Mouse (Mus musculus) limb, embryonic 11.5 days (tissue): ENCODE measurements around the gene Cradd. TPM values are rescaled to one million over a fixed set of nuclear protein-coding genes. Genes with fewer than 3 reads are reported as not detected.

ENCODE experiments used
- ATAC-seq: fragments of 200-750 bp; cut with Nextera tagmentation; 2 replicates; pipeline ENCODE4 v1.8.0; 2017; ENCODE audit warnings: low read depth; ENCODE audit not compliant: insufficient number of reproducible peaks, low FRiP score, low TSS enrichment
- DNase-seq: peaks from one replicate; pipeline ENCODE4 v3.0.0-alpha.2; 2015; ENCODE audit warnings: low spot score
- H3K27ac ChIP-seq: fragments of 300-500 bp; sonication (generic); replicated peaks from 2 replicates; pipeline ENCODE4 v1.5.1; 2014; ENCODE audit warnings: low read depth, mild to moderate bottlenecking, low read length
- H3K27me3 ChIP-seq: fragments of 300-500 bp; sonication (generic); 2 replicates; pipeline ENCODE4 v1.6.1; 2014; ENCODE audit warnings: mild to moderate bottlenecking, low read length, mixed read lengths; ENCODE audit not compliant: control insufficient read depth, insufficient read depth
- H3K36me3 ChIP-seq: fragments of 300-500 bp; sonication (generic); 2 replicates; pipeline ENCODE4 v1.6.1; 2014; ENCODE audit warnings: mild to moderate bottlenecking, low read length, moderate library complexity, mixed read lengths; ENCODE audit not compliant: control insufficient read depth, insufficient read depth
- H3K4me1 ChIP-seq: fragments of 300-500 bp; sonication (generic); 2 replicates; pipeline ENCODE4 v1.6.1; 2014; ENCODE audit warnings: low read length, mixed read lengths; ENCODE audit not compliant: control insufficient read depth, insufficient read depth
- H3K4me2 ChIP-seq: fragments of 300-500 bp; sonication (generic); 2 replicates; pipeline ENCODE4 v1.6.1; 2014; ENCODE audit warnings: low read depth, mild to moderate bottlenecking, moderate library complexity; ENCODE audit not compliant: severe bottlenecking
- H3K4me3 ChIP-seq: fragments of 300-500 bp; sonication (generic); 2 replicates; pipeline ENCODE4 v1.5.1; 2014; ENCODE audit warnings: low read depth, low read length
- H3K9ac ChIP-seq: fragments of 300-500 bp; sonication (generic); 2 replicates; pipeline ENCODE4 v1.6.1; 2014; ENCODE audit warnings: mild to moderate bottlenecking, low read length
- H3K9me3 ChIP-seq: fragments of 300-500 bp; sonication (generic); 2 replicates; pipeline ENCODE4 v1.6.1; 2016; ENCODE audit warnings: low read length; ENCODE audit not compliant: control insufficient read depth
- WGBS: fragments of 180-500 bp; shearing (Covaris S2); extraction: QIAGEN DNeasy Blood & Tissue Kit; methylation state at CpG from one replicate; pipeline ENCODE4 v1.1.7; 2014; 5-methylcytosine and 5-hydroxymethylcytosine counted together
- polyA plus RNA-seq: library from polyadenylated mRNA; unstranded; fragments of >200 nt; fragmentation: Nextera tagmentation; extraction: Ambion mirVana; gene quantifications from 2 replicates; pipeline ENCODE4 v1.2.1, GENCODE M21; 2014

The Cradd gene
- polyA plus RNA-seq, 1 experiment from 2014 or later, result 13.4 TPM

- H3K9ac ChIP-seq, result no peak overlapping the region
- WGBS, result 44% methylated on average over 21 of the region's 23 CpGs
- no peak overlapping the region for H3K27ac ChIP-seq
- no peaks in the 10 kb centered on the region for H3K9me3 ChIP-seq
- no peak for ATAC-seq
- H3K4me3 ChIP-seq, result no peak overlapping the region
- DNase-seq, result no peak
- H3K4me2 ChIP-seq, result no peak overlapping the region
- no peaks in the 10 kb centered on the region for H3K36me3 ChIP-seq
- peaks cover 3% of the 10 kb centered on the region; the same call in 1 of the 2 replicates for H3K4me1 ChIP-seq
- H3K27me3 ChIP-seq, result no peaks in the 10 kb centered on the region
Measured at GRCm38 (mm10) chr10:95244961-95245679, 78.8 kb downstream of the Cradd start.

DNA sequence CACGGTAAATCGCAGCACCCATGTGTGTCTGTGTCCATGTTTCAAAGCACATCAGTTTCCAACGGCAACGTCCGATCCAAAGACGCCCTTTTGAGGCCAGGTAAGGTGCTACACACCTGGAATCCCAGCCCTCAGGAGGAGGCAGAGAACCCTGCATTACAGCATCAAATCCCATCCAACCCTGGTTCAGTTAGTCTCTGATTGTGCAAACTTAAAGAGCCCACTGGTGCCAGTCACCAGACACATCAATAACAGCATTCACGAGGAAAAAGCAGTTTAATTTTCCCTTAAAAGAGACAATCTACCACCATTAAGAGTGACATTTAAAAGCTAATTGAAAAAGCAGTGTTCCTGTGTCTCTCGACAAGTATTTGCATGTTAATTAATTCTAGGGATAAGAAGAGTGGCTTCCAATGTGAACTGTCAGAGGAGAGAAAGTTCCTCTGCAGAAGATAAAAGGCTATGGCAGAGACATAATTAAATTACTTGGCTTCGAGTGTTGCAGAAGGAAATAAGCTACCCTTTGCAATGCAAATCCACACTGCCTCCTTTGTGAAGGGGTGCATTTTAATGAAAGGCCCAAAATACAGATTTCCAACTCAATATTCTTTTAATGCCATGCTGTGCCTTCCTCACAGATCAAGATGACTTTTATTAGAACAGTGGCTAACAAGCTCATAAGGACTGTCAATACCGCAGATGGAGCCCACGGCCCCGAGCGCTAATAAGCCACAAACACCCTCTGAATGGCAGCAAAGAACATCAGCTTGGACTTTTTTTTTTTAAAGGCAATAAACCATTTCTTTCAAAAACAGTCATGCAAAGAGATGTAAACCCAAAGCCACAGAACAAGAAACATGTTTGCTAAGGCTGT, 84.5 kb downstream of the Cradd start:
- Histone ChIP-seq H3K4me3 (no peak overlapping the region), H3K4me1 (peaks cover 10% of the 10 kb centered on the region), H3K27me3 (no peaks in the 10 kb centered on the region), H3K36me3 (no peaks in the 10 kb centered on the region), H3K9ac (no peak overlapping the region), H3K27ac (no peak overlapping the region), H3K9me3 (no peaks in the 10 kb centered on the region), H3K4me2 (no peak overlapping the region)
- no peak for DNase-seq
- ATAC-seq, result no peak
- 46% methylated on average over 13 of the region's 13 CpGs for WGBS

GRCm38 (mm10) chr10:95238667-95239066, 85.3 kb downstream of the Cradd start:
- 73% methylated on average over 2 of the region's 2 CpGs for WGBS
- no peaks in the 10 kb centered on the region for H3K27me3 ChIP-seq
- H3K4me1 ChIP-seq, result peaks cover 10% of the 10 kb centered on the region
- no peaks in the 10 kb centered on the region for H3K9me3 ChIP-seq
- H3K4me2 ChIP-seq, result no peak overlapping the region
- DNase-seq (no peak), ATAC-seq (no peak)
- H3K9ac ChIP-seq, result no peak overlapping the region
- H3K4me3 ChIP-seq, result no peak overlapping the region
- H3K27ac ChIP-seq, result no peak overlapping the region
- H3K36me3 ChIP-seq, result no peaks in the 10 kb centered on the region

GRCm38 (mm10) chr10:95236226-95236625, 87.7 kb downstream of the Cradd start:
- ATAC-seq, result no peak
- no peak for DNase-seq
- no peak overlapping the region for H3K4me3 ChIP-seq
- WGBS, result 44% methylated on average over 8 of the region's 8 CpGs
- H3K4me2 ChIP-seq, result no peak overlapping the region
- H3K9me3 ChIP-seq, result no peaks in the 10 kb centered on the region
- H3K9ac ChIP-seq, result no peak overlapping the region
- no peak overlapping the region for H3K27ac ChIP-seq
- peaks cover 10% of the 10 kb centered on the region for H3K4me1 ChIP-seq
- no peaks in the 10 kb centered on the region for H3K36me3 ChIP-seq
- no peaks in the 10 kb centered on the region for H3K27me3 ChIP-seq

GRCm38 (mm10) chr10:95234661-95235060, 89.3 kb downstream of the Cradd start:
- no peaks in the 10 kb centered on the region for H3K27me3 ChIP-seq
- H3K4me2 ChIP-seq, result no peak overlapping the region
- peaks cover 10% of the 10 kb centered on the region for H3K4me1 ChIP-seq
- no peak overlapping the region for H3K27ac ChIP-seq
- ATAC-seq, result no peak
- H3K9ac ChIP-seq, result no peak overlapping the region
- no peaks in the 10 kb centered on the region for H3K36me3 ChIP-seq
- H3K4me3 ChIP-seq, result no peak overlapping the region
- 71% methylated on average over 3 of the region's 3 CpGs for WGBS
- no peaks in the 10 kb centered on the region for H3K9me3 ChIP-seq
- DNase-seq, result no peak

GRCm38 (mm10) chr10:95233044-95233443, 90.9 kb downstream of the Cradd start:
- Histone ChIP-seq H3K4me1 (peaks cover 11% of the 10 kb centered on the region), H3K27me3 (no peaks in the 10 kb centered on the region), H3K9ac (no peak overlapping the region), H3K4me2 (no peak overlapping the region), H3K27ac (no peak overlapping the region), H3K9me3 (no peaks in the 10 kb centered on the region), H3K4me3 (no peak overlapping the region), H3K36me3 (no peaks in the 10 kb centered on the region)
- no peak for DNase-seq
- no peak for ATAC-seq
- 92% methylated on average over 10 of the region's 10 CpGs for WGBS

- no peaks in the 10 kb centered on the region for H3K9me3 ChIP-seq
- H3K9ac ChIP-seq, result no peak overlapping the region
- no peak overlapping the region for H3K4me2 ChIP-seq
- no peaks in the 10 kb centered on the region for H3K36me3 ChIP-seq
- no peak for DNase-seq
- H3K4me3 ChIP-seq, result no peak overlapping the region
- peaks cover 14% of the 10 kb centered on the region for H3K4me1 ChIP-seq
- no peak overlapping the region for H3K27ac ChIP-seq
- 67% methylated on average over 3 of the region's 3 CpGs for WGBS
- ATAC-seq, result no peak
- no peaks in the 10 kb centered on the region for H3K27me3 ChIP-seq
Measured at GRCm38 (mm10) chr10:95232554-95232953, 91.4 kb downstream of the Cradd start.

DNA sequence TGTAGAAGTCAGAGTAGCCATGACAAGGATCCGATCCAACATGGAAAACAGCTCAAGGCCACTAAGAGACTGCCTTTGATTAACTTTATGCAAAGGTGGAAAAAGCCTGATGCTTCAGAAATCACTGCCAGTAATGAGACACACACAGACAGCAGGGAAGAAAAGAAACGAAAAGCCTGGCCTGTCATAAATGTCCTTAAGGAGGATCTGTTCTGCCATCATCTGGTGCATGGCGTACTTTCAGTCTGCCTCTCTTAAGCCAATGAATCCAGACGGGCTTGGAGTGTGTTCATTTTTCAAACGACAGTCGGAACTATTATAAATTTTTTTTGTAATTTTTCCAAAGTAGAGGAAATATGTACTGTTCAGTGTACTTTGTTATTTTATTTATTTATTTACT, 95.7 kb downstream of the Cradd start:
- H3K4me1 ChIP-seq, result peaks cover 19% of the 10 kb centered on the region
- no peaks in the 10 kb centered on the region for H3K9me3 ChIP-seq
- H3K4me3 ChIP-seq, result no peak overlapping the region
- no peaks in the 10 kb centered on the region for H3K36me3 ChIP-seq
- ATAC-seq (no peak), DNase-seq (no peak)
- no peak overlapping the region for H3K9ac ChIP-seq
- no peak overlapping the region for H3K27ac ChIP-seq
- 46% methylated on average over 6 of the region's 6 CpGs for WGBS
- H3K27me3 ChIP-seq, result no peaks in the 10 kb centered on the region
- no peak overlapping the region for H3K4me2 ChIP-seq
